Mouse (Mus musculus) CH12.LX (cell line): ENCODE measurements around the gene Smc5.

ENCODE experiments used
- CHD1 ChIP-seq: IDR thresholded peaks from 2 replicates; pipeline ENCODE4 v1.6.1; 2012; ENCODE audit warnings: low read depth, low read length, improper control_type of control experiment, inconsistent platforms
- CTCF ChIP-seq, 2 experiments: IDR thresholded peaks in 1 of 2; conservative IDR thresholded peaks in 1 of 2; 2 replicates each; pipeline ENCODE4 v1.5.1; 2011 to 2012; ENCODE audit warnings: low read depth in 2 of 2, low read length in 2 of 2, improper control_type of control experiment in 1 of 2, inconsistent platforms in 1 of 2, mild to moderate bottlenecking in 1 of 2, moderate library complexity in 1 of 2
- E2F4 ChIP-seq: IDR thresholded peaks from 2 replicates; pipeline ENCODE4 v1.6.1; 2011; ENCODE audit warnings: low read depth, low read length, improper control_type of control experiment; ENCODE audit not compliant: insufficient replicate concordance
- MAX ChIP-seq: IDR thresholded peaks from 2 replicates; pipeline ENCODE4 v1.6.1; 2011; ENCODE audit warnings: low read length, improper control_type of control experiment
- MYC ChIP-seq: IDR thresholded peaks from 2 replicates; pipeline ENCODE4 v1.6.1; 2011; ENCODE audit warnings: low read depth, mild to moderate bottlenecking, improper control_type of control experiment, low read length
- NRF1 ChIP-seq: IDR thresholded peaks from 2 replicates; pipeline ENCODE4 v1.6.1; 2014; ENCODE audit warnings: low read depth, mild to moderate bottlenecking, inconsistent platforms, low read length, improper control_type of control experiment, moderate library complexity
- POLR2A ChIP-seq: IDR thresholded peaks from 2 replicates; pipeline ENCODE4 v1.6.1; 2011; ENCODE audit warnings: low read depth, mild to moderate bottlenecking, improper control_type of control experiment, low read length
- SMC3 ChIP-seq: IDR thresholded peaks from 2 replicates; pipeline ENCODE4 v1.6.1; 2011; ENCODE audit warnings: low read depth, low read length, improper control_type of control experiment
- TCF12 ChIP-seq: IDR thresholded peaks from 2 replicates; pipeline ENCODE4 v1.6.1; 2014; ENCODE audit warnings: low read depth, mild to moderate bottlenecking, inconsistent platforms, low read length, improper control_type of control experiment
- USF1 ChIP-seq: IDR thresholded peaks from 2 replicates; pipeline ENCODE4 v1.6.1; 2014; ENCODE audit warnings: low read depth, mild to moderate bottlenecking, inconsistent platforms, low read length, improper control_type of control experiment
- USF2 ChIP-seq: conservative IDR thresholded peaks from 2 replicates; pipeline ENCODE4 v1.6.1; 2011; ENCODE audit warnings: low read depth, low read length, improper control_type of control experiment
- ZNF384 ChIP-seq: IDR thresholded peaks from 2 replicates; pipeline ENCODE4 v1.6.1; 2012; ENCODE audit warnings: low read depth, low read length, improper control_type of control experiment, inconsistent platforms

GRCm38 (mm10) chr19:23297191-23297590 lies 23.5 kb upstream of the Smc5 start:
- TF ChIP-seq POLR2A (no peak), CTCF (conservative IDR thresholded peaks at IDR 0.05 in 1 of 2, IDR thresholded peaks at IDR 0.05 in 1 of 2; ENCODE audit: low read depth in 2 of 2, low read length in 2 of 2) (no peak), USF1 (no peak), ZNF384 (no peak), SMC3 (no peak), NRF1 (no peak), USF2 (no peak), MAX (no peak), MYC (no peak), E2F4 (no peak), TCF12 (no peak), CHD1 (no peak)
